Mouse (Mus musculus): ENCODE results near the gene Soga1. TPM values are rescaled to one million over a fixed set of nuclear protein-coding genes. Genes with fewer than 3 reads are reported as not detected.

The Soga1 gene
- polyA plus RNA-seq, 1 experiment from 2014 or later = 7.0 TPM

GRCm38 (mm10) chr2:157055721-157056120, 23.3 kb downstream of the Soga1 start:
- ATAC-seq (ENCODE audit: insufficient number of reproducible peaks, low FRiP score, low TSS enrichment, low read depth) (no peak), DNase-seq (ENCODE audit: low spot score) (no peak)
- Histone ChIP-seq H3K27ac (replicated peaks; ENCODE audit: low read depth, low read length) (no peak overlapping the region), H3K36me3 (ENCODE audit: control insufficient read depth, insufficient read depth, low read length) (peaks cover 20% of the 10 kb centered on the region; the same call in 1 of the 2 replicates), H3K4me2 (ENCODE audit: low read depth, severe bottlenecking) (no peak overlapping the region), H3K9ac (ENCODE audit: low read length) (no peak overlapping the region), H3K9me3 (ENCODE audit: control insufficient read depth, low read length) (no peaks in the 10 kb centered on the region), H3K27me3 (ENCODE audit: control insufficient read depth, insufficient read depth, low read length) (no peaks in the 10 kb centered on the region), H3K4me3 (ENCODE audit: low read depth, low read length) (no peak overlapping the region), H3K4me1 (ENCODE audit: control insufficient read depth, insufficient read depth, low read length) (peaks cover 15% of the 10 kb centered on the region)
- WGBS = 93% methylated on average over 6 of the region's 6 CpGs

GRCm38 (mm10) chr2:157054816-157055215, 24.2 kb downstream of the Soga1 start:
- H3K4me2 ChIP-seq (ENCODE audit: low read depth, severe bottlenecking) = no peak overlapping the region
- no peak overlapping the region for H3K9ac ChIP-seq (ENCODE audit: low read length)
- WGBS = 76% methylated on average over 5 of the region's 5 CpGs
- ATAC-seq (ENCODE audit: insufficient number of reproducible peaks, low FRiP score, low TSS enrichment, low read depth) = no peak
- H3K9me3 ChIP-seq (ENCODE audit: control insufficient read depth, low read length) = no peaks in the 10 kb centered on the region
- H3K27ac ChIP-seq (replicated peaks; ENCODE audit: low read depth, low read length) = no peak overlapping the region
- H3K36me3 ChIP-seq (ENCODE audit: control insufficient read depth, insufficient read depth, low read length) = peaks cover 17% of the 10 kb centered on the region; the same call in 1 of the 2 replicates
- peaks cover 15% of the 10 kb centered on the region for H3K4me1 ChIP-seq (ENCODE audit: control insufficient read depth, insufficient read depth, low read length)
- H3K27me3 ChIP-seq (ENCODE audit: control insufficient read depth, insufficient read depth, low read length) = no peaks in the 10 kb centered on the region
- no peak for DNase-seq (ENCODE audit: low spot score)
- no peak overlapping the region for H3K4me3 ChIP-seq (ENCODE audit: low read depth, low read length)

GRCm38 (mm10) chr2:157054297-157054696, 24.8 kb downstream of the Soga1 start:
- H3K9ac ChIP-seq (ENCODE audit: low read length) = no peak overlapping the region
- peaks cover 15% of the 10 kb centered on the region; the same call in 1 of the 2 replicates for H3K36me3 ChIP-seq (ENCODE audit: control insufficient read depth, insufficient read depth, low read length)
- no peak overlapping the region for H3K4me2 ChIP-seq (ENCODE audit: low read depth, severe bottlenecking)
- WGBS = 92% methylated on average over 8 of the region's 8 CpGs
- ATAC-seq (ENCODE audit: insufficient number of reproducible peaks, low FRiP score, low TSS enrichment, low read depth) (no peak), DNase-seq (ENCODE audit: low spot score) (no peak)
- no peak overlapping the region for H3K27ac ChIP-seq (replicated peaks; ENCODE audit: low read depth, low read length)
- peaks cover 12% of the 10 kb centered on the region for H3K4me1 ChIP-seq (ENCODE audit: control insufficient read depth, insufficient read depth, low read length)
- no peaks in the 10 kb centered on the region for H3K27me3 ChIP-seq (ENCODE audit: control insufficient read depth, insufficient read depth, low read length)
- no peaks in the 10 kb centered on the region for H3K9me3 ChIP-seq (ENCODE audit: control insufficient read depth, low read length)
- H3K4me3 ChIP-seq (ENCODE audit: low read depth, low read length) = no peak overlapping the region

- DNase-seq (ENCODE audit: low spot score) (no peak), ATAC-seq (ENCODE audit: insufficient number of reproducible peaks, low FRiP score, low TSS enrichment, low read depth) (no peak)
- no peaks in the 10 kb centered on the region for H3K9me3 ChIP-seq (ENCODE audit: control insufficient read depth, low read length)
- 80% methylated on average over 4 of the region's 4 CpGs for WGBS
- H3K4me1 ChIP-seq (ENCODE audit: control insufficient read depth, insufficient read depth, low read length) = peaks cover 7% of the 10 kb centered on the region
- no peak overlapping the region for H3K9ac ChIP-seq (ENCODE audit: low read length)
- no peak overlapping the region for H3K4me2 ChIP-seq (ENCODE audit: low read depth, severe bottlenecking)
- peaks cover 15% of the 10 kb centered on the region; the same call in 1 of the 2 replicates for H3K36me3 ChIP-seq (ENCODE audit: control insufficient read depth, insufficient read depth, low read length)
- H3K27ac ChIP-seq (replicated peaks; ENCODE audit: low read depth, low read length) = no peak overlapping the region
- H3K27me3 ChIP-seq (ENCODE audit: control insufficient read depth, insufficient read depth, low read length) = no peaks in the 10 kb centered on the region
- no peak overlapping the region for H3K4me3 ChIP-seq (ENCODE audit: low read depth, low read length)
These were observed 25.3 kb downstream of the Soga1 start for GRCm38 (mm10) chr2:157053787-157054186.

GRCm38 (mm10) chr2:157053124-157053523, 25.9 kb downstream of the Soga1 start:
- 95% methylated on average over 5 of the region's 5 CpGs for WGBS
- no peak for DNase-seq (ENCODE audit: low spot score)
- Histone ChIP-seq H3K9ac (ENCODE audit: low read length) (no peak overlapping the region), H3K36me3 (ENCODE audit: control insufficient read depth, insufficient read depth, low read length) (peaks cover 17% of the 10 kb centered on the region; the same call in 1 of the 2 replicates), H3K4me2 (ENCODE audit: low read depth, severe bottlenecking) (no peak overlapping the region), H3K27me3 (ENCODE audit: control insufficient read depth, insufficient read depth, low read length) (no peaks in the 10 kb centered on the region), H3K4me1 (ENCODE audit: control insufficient read depth, insufficient read depth, low read length) (peaks cover under 1% of the 10 kb centered on the region; the same call in 1 of the 2 replicates), H3K27ac (replicated peaks; ENCODE audit: low read depth, low read length) (no peak overlapping the region), H3K4me3 (ENCODE audit: low read depth, low read length) (no peak overlapping the region), H3K9me3 (ENCODE audit: control insufficient read depth, low read length) (no peaks in the 10 kb centered on the region)
- ATAC-seq (ENCODE audit: insufficient number of reproducible peaks, low FRiP score, low TSS enrichment, low read depth) = no peak

DNA sequence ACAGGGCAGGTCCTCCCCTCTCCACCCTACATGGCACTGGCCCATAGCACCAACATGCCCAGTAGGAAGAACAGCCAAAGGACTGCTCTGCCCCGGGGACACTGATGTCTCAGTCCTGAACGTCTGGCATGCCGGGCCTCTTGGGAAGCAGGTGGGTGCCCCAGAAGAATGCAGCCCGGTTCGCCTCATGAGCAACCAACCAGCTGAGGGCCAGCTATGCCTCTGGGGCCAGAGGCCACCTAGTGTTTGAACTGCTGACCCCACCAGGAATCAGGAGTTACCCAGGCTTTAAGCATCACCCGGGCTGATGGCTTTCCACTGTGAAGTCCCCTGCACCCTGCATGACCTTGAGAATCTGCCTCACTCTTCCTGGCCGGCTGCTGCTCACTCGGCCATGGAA, 26.6 kb downstream of the Soga1 start:
- no peak overlapping the region for H3K4me2 ChIP-seq (ENCODE audit: low read depth, severe bottlenecking)
- no peaks in the 10 kb centered on the region for H3K9me3 ChIP-seq (ENCODE audit: control insufficient read depth, low read length)
- no peak for ATAC-seq (ENCODE audit: insufficient number of reproducible peaks, low FRiP score, low TSS enrichment, low read depth)
- no peak overlapping the region for H3K9ac ChIP-seq (ENCODE audit: low read length)
- peaks cover 15% of the 10 kb centered on the region; the same call in 1 of the 2 replicates for H3K36me3 ChIP-seq (ENCODE audit: control insufficient read depth, insufficient read depth, low read length)
- no peak for DNase-seq (ENCODE audit: low spot score)
- H3K27ac ChIP-seq (replicated peaks; ENCODE audit: low read depth, low read length) = no peak overlapping the region
- H3K4me3 ChIP-seq (ENCODE audit: low read depth, low read length) = no peak overlapping the region
- no peaks in the 10 kb centered on the region for H3K27me3 ChIP-seq (ENCODE audit: control insufficient read depth, insufficient read depth, low read length)
- no peaks in the 10 kb centered on the region for H3K4me1 ChIP-seq (ENCODE audit: control insufficient read depth, insufficient read depth, low read length)
- 88% methylated on average over 8 of the region's 8 CpGs for WGBS

- no peaks in the 10 kb centered on the region for H3K27me3 ChIP-seq (ENCODE audit: control insufficient read depth, insufficient read depth, low read length)
- DNase-seq (ENCODE audit: low spot score) (no peak), ATAC-seq (ENCODE audit: insufficient number of reproducible peaks, low FRiP score, low TSS enrichment, low read depth) (no peak)
- H3K4me2 ChIP-seq (ENCODE audit: low read depth, severe bottlenecking) = no peak overlapping the region
- no peaks in the 10 kb centered on the region for H3K4me1 ChIP-seq (ENCODE audit: control insufficient read depth, insufficient read depth, low read length)
- no peak overlapping the region for H3K9ac ChIP-seq (ENCODE audit: low read length)
- 83% methylated on average over 8 of the region's 8 CpGs for WGBS
- no peak overlapping the region for H3K27ac ChIP-seq (replicated peaks; ENCODE audit: low read depth, low read length)
- H3K36me3 ChIP-seq (ENCODE audit: control insufficient read depth, insufficient read depth, low read length) = peaks cover 23% of the 10 kb centered on the region
- no peaks in the 10 kb centered on the region for H3K9me3 ChIP-seq (ENCODE audit: control insufficient read depth, low read length)
- H3K4me3 ChIP-seq (ENCODE audit: low read depth, low read length) = no peak overlapping the region
These were observed 29.2 kb downstream of the Soga1 start for GRCm38 (mm10) chr2:157049831-157050243.

- no peaks in the 10 kb centered on the region for H3K27me3 ChIP-seq (ENCODE audit: control insufficient read depth, insufficient read depth, low read length)
- H3K4me1 ChIP-seq (ENCODE audit: control insufficient read depth, insufficient read depth, low read length) = no peaks in the 10 kb centered on the region
- H3K27ac ChIP-seq (replicated peaks; ENCODE audit: low read depth, low read length) = no peak overlapping the region
- H3K36me3 ChIP-seq (ENCODE audit: control insufficient read depth, insufficient read depth, low read length) = peaks cover 22% of the 10 kb centered on the region
- WGBS = 91% methylated on average over 13 of the region's 13 CpGs
- no peak for DNase-seq (ENCODE audit: low spot score)
- ATAC-seq (ENCODE audit: insufficient number of reproducible peaks, low FRiP score, low TSS enrichment, low read depth) = no peak
- no peaks in the 10 kb centered on the region for H3K9me3 ChIP-seq (ENCODE audit: control insufficient read depth, low read length)
- no peak overlapping the region for H3K9ac ChIP-seq (ENCODE audit: low read length)
- no peak overlapping the region for H3K4me3 ChIP-seq (ENCODE audit: low read depth, low read length)
- no peak overlapping the region for H3K4me2 ChIP-seq (ENCODE audit: low read depth, severe bottlenecking)
These were observed 30.5 kb downstream of the Soga1 start for GRCm38 (mm10) chr2:157048395-157049181.
